Mouse (Mus musculus) naive thymus-derived CD4-positive, alpha-beta T cell, adult 2 months (primary cell): ENCODE measurements around the gene Rapgef4.

Source experiments
- DNase-seq: peaks from one replicate; pipeline ENCODE4 v3.0.0-alpha.2; 2011; ENCODE audit warnings: low read depth

Gene Rapgef4

DNA sequence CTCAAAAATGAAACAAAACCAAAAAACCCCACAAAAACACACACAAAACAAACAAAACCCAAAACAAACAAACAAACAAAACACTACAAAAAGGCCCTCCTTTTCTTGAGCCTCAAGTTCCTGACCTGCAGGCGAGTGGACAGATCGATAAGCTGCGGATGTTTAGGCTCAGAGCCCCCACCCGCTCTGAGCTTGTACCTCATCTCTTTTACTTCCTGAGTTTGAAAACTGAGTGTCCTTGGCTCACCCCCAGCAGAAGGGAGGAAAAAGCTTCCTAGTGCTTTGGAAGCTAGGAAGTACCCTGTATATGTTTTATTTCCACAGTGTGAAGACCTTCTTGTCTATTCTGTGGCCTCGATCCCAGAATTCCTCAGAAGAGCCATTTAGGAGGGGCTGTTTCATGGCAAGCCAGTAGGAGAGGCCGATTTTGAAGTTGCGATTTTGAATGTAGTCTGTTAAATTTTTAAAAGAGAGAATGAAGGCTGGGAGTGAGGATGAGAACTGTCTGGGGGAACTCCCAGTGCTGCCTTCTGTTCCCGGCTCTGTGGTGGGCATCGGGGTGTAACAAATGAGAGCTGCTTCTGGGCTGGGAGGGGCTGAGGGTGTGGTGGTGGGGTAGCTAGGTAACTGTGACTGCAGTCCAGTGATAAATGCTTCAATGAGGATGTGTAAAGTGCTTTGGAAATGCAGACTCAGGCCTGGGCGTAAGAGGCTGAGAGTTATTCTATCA, 2.0 kb downstream of the Rapgef4 start:
- DNase-seq, result no peak

DNA sequence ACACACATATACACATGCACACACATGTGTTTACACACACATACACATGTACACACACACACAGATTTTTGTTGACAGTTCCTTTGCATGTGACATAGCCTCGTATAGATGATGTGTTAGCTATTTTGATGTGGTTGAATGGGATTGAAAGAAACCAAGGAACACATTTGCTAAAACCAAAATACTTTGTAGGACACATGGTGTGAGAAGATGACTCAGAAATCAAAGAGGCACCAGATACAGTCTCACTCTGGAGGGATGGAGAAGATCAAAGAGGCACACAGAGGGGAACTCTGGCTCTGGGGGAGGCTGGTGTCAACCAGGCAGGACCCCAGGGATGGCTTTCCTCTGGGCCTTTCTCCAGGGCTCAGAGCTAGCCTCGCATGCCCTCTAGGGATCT, 4.7 kb downstream of the Rapgef4 start:
- no peak for DNase-seq

DNA sequence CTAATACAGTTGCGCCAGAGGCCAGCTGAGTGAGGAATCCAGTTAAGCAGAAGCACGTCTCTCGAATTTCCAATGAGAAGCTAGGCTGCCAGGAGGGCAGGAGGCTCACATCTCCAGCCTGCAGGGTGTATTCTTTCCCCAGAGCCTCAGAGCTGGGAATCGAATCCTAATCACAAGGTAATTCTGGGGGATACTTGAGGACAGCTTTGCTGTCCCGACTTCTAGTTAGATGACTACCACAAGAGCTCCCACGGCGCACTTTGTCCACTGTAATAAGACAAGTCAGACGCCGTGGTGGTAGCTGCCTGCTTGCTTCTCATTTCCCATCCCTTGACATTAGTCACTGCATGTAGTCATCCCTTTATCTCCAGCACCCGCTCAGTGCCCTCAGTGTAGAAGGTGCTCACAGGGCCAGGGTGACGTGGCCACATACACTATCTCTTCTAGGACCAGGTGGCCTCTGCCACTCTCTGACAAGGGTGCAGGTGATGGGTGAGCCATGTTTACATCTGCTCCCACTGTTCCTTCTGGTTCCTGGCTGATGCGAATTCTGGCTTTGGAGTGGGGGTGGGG, 5.3 kb downstream of the Rapgef4 start:
- no peak for DNase-seq

DNA sequence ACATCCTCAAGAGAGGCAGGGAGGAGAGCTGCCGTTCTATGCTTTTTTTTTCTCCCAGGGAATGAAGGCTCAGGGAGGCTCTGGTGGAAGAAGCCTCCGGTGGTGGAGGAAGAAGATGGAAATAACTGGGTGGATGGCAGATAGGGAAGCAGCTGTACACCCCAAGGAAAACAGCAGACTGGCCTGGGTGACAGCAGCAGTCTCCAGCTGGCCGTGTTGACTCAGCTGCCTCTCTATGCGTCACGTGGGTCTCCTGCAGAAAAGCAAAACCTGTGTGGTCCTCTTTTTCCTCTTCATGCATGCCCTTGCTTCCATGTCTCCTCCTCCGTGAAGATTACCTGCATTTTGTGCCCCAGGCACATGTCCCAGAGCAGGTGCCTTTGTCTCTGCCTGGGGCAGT, 7.5 kb downstream of the Rapgef4 start:
- DNase-seq, result no peak

DNA sequence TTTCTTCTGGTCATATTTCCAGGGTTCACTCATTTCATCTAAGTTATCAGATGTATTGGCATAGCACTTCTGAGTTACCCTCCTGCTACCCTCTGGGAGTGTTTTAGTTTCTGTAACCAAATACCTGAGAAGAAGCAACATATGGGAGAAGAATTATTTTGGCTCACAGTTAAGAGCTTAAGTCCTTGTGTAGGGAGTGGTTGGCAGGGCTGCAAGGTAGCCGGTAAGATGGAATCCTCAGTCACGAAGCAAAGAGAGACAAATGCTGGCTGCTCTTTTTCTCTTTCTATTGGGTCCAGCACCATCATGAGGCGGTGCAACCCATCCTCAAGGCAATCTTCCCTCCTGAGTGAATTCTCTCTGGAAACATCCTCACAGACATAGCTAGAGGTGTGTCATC, 11.1 kb downstream of the Rapgef4 start:
- no peak for DNase-seq

DNA sequence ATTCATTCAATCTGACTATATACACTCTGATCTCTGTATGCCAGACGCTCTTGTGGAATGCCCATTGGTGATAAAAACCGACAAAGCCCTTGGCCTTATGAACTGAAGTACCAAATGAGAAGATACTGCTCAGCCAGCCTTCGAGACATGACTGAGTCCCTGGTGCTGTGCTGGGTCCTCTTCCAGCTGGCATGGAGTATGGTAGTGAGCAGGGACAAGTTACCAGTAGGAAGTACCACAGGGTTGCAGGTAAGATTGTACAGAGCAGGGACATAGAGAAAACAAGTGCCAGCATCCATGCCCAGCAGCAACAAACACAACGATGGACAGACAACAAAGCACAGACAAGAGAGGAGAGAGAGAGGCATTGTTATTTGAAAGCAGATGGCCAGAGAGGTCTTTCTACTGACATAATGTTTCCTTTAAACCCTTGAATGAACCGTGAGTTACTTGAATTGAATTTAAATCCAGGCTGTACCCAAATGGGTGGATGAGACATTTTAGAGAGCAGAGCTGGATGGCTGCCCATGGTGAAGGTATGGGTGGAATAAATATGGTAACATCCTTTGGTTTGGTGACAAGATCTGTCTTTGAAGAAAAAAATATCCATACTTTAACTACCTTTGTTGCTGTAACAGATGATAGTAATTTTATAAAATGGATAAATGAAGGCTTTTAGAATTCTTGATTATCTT, 12.8 kb downstream of the Rapgef4 start:
- DNase-seq, result no peak

DNA sequence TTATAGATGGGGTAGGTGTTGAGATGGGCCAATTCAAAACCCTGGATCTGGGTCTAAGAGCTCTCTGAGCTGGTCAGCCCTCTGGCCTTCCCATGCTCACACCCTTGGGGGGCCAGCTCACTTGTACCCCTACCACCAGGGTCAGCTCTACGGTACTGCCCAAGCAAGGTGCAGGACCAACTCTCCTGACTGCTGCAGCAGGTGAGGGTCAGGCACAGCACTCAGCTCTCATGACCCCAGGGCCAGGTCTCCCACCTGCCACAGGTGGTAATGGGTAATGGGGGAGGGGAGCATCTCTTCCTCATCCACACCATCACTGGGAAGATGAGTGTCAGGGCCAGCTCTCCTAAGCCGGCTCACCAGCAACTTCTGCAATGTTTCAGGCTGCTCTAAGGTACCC, 17.5 kb downstream of the Rapgef4 start:
- no peak for DNase-seq

DNA sequence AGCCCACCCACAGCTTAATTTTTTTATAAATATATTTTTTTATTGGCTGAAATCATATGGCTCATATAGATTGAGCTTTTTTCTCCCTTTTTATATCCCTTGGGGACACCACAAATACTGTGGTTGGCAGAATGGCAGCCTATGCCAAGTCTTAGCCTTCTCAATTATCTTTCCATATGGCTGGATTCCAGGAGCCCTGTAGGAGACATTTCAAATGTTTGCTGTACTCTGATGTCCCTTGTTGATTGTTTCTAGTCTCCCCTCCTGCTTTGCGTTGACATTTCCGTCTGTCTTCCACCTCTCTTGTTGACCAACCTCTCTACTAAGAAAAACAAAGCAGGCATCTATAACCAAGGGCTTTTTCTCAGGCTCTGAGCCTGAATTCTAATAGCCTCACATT, 19.1 kb downstream of the Rapgef4 start:
- no peak for DNase-seq

DNA sequence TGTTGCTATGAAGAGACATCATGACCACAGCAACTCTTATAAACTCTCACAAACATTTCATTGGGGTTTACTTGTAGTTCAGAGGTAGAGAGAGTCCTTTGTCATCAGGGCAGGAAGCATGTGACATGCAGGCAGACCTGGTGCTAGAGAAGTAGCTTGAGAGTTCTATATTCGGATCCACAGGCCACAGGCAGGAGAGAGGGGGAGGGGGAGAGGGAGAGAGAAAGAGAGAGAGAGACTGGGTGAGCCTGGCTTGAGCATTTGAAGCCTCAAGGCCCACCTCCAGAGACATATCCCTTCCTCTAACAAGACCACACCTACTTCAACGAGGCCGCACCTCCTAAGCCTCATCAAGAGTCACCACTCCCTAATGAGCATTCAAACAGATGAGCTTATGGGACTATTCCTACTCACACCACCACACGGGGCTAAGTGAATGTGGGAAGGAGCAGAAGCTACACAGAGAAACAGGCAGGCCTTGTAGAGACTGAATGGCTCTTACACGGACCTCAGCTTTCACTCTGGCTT, 21.9 kb downstream of the Rapgef4 start:
- no peak for DNase-seq

DNA sequence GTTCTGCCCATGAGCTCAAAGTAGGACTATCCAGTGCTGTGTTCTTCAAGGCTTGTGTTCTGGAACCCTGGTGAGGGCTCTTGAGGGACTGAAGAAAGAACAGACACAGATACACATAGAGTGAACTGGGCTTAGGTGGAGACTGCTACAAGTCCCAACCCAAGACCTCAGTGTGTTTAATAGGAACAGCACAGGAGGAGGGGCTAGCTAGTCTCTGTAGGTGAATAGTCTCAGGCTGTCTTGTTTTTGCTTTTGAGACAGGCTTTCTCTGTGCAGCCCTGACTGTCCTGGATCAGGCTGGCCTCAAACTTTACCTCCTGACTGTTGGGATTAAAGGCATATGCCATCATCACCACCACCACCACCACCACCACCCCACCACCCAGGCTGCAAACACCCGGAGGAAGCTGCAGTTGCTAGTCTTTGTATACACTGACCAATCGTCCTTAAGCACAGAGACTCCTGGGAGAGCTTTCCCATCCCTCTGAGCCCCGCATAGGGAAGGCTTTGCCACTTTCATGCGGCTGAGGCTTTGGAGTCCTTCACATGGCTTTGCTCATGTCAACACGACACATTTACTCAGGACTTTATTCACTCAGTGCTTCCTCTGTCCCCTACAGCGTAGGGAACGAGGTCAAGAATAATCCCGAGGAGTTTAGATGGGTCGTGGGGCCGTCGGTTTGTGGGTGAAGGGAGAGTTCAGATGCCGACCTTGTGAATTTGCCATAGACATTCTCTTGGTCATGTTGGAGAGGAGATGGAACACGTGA, 22.9 kb downstream of the Rapgef4 start:
- DNase-seq, result no peak

DNA sequence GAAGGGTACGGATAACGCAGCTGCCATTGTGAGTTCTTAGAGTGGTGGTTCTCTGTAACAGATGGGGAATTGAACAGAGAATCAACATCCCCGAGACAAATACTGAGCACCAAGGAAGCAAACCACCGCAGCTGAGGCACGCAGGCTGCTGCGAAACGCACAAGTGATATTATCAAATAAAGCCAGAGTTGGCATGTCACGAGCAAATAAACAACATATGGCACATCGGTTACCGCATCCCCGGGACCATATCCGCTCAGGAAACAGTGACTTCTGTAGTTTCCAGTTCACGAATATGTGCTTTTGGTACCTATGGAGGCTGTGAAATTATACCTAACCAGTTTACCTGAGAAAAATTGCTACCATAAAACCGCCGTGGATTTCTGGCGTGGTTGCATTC, 24.0 kb downstream of the Rapgef4 start:
- no peak for DNase-seq

DNA sequence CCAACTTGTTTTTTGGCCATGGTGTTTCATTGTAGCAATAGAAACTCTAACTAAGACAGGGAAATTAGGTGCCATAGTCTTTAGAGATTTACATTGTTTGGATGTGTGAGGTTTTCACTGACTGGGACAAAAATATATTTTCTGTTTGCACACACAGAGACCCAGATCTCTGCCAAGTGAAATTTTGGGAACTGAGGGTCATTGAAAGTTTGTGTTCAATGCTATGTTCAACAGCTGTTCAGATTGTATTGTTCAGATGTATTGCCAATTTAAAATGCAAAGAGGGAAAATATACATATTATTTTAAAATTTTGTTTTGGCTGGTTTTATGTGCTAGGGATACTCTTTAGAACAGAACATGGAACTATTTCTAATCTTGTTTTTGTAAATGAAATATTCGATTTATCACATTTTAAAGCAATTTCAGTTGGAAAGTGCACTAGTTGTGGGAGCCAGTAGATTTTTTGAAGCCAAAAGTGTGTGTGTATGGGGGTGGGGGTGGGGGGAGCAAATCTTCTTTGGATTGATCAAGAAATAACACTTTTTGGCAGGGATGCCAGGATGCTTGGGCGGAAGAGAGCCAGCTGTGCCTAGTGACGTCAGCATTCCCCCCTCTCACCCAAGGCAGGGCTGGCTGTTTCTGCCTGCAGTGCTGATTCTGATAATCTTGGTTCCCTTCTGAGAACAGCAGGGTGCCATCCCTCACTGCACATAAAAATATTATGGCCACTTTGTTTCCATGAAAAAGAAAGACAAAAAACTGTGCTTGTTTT, 28.6 kb downstream of the Rapgef4 start:
- DNase-seq, result no peak

DNA sequence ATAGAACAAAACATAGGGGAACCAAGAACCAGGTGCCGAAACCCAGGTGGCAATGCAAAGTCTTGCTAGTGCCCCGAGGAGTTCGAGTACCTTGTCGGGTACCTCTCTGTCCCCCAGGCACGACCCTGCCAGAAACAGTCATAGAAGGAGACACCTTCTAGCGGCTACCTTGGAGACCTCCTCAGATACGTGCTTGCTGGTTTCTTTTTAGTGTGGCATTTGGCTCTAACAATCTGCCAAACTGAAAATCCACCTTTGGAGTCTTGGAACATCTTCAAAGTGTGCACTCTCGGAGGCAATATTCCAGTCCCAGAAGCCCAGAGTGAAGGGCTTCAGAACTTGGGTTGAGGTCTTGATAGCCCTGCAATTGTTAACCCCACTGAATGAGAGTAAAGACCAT, 34.3 kb downstream of the Rapgef4 start:
- no peak for DNase-seq

DNA sequence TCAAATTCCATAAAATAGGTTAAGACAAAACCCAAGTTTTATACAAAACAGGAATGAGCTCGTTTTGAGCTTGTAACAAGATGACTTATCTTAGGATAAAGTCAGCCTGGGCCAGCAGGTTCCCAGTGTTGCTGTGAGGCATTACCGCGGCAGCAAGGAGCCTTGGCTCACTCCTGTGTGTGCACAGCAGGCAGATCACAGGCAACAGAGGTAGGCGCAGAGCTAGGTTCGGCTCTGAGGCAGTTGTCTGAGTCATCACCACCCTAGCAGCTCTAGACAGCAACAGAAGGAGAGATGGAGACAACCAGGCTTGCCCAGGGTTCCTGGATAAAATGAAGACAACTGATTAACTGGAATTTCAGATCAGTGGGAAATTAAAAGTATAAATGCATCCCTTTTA, 35.0 kb downstream of the Rapgef4 start:
- DNase-seq, result no peak

DNA sequence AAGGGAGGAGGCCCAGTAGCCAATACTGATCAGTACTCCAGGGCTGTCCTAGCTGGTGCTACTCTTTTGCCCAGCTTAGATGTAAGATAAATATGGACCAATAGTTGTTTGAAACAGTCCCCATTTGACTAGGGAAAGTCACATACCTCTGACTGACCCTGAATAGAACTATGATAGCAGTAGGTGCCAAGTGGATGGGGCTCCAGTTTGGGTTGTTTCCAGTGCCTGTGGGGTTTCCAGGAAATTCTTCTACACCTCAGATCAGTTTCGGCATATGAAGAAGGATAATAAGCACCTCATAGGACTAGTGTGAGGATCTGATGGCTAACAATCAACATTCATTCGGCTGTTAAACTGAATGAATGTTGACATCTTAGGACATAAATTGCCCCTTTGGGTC, 36.1 kb downstream of the Rapgef4 start:
- DNase-seq, result no peak

DNA sequence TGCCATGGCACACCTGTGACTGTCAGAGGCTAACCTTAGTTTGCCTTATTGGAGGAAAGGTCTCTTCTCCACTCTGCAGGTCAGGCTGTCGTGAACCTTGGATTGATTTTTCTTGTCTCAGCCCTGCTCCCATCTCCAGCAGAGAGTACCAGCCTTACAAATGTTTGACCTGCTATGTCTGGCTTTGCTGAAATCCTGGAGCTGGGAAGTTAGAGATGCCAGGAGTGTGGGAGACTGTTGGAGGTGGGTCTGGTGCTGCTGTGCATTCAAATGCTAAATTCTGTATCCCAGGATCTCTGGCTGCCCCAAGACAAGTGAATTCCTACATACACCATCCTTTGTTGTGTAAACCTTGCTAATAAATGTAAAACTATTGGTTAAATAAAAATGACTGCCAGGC, 37.7 kb downstream of the Rapgef4 start:
- DNase-seq, result no peak

DNA sequence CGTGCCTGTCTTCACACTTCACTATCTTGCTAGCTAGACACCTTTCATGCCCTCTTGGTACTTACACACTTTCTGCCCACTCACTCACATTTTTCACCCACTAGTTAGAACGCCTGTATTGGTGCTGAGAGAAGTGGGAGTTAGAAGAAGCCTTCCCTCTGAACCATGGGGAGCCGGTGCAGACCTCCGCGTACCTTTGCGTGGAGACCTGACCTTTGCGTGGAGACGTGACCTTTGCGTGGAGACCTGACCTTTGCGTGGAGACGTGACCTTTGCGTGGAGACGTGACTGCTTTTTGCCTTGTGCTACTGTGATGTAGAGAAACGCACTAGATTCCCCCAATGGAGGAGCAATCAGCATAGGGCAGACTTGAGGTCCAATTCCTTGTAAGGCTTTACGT, 39.7 kb downstream of the Rapgef4 start:
- no peak for DNase-seq

DNA sequence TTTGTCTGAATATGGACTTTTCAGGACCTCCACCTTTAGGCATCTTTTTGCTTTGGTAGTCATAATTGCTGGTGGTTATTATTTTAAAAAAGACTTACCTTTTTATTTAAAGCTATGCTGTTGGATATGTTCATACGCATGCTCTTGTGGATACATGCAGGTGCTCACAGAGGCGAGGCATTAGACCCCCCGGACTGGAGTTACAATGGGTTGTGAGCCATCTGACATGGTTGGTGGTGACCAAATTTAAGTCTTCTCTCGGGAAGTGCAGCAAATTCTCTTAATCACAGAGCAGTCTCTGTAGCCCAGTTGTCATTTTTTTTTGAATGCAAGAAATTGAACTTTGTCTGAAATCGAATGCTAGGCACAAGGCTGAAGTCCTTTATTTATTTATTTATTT, 40.4 kb downstream of the Rapgef4 start:
- DNase-seq, result no peak

DNA sequence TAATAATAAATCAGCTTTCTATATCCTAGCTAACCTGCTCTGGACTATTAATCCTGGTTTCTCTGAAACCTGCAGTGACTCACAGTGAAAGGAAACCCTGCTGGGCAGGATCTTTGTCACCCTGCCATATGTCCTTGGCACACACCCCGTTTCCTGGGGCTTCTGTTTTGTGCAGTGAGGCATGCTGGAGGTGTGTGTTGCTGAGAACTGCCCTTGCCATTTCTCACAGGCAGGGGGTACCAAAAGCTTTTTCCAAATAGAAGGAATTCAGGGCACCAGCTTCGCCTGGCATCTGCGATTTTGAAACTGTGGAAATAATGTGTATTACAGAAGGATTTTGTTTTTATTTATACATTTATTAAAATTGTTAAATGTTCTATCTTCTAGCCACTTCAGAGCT, 40.8 kb downstream of the Rapgef4 start:
- no peak for DNase-seq

DNA sequence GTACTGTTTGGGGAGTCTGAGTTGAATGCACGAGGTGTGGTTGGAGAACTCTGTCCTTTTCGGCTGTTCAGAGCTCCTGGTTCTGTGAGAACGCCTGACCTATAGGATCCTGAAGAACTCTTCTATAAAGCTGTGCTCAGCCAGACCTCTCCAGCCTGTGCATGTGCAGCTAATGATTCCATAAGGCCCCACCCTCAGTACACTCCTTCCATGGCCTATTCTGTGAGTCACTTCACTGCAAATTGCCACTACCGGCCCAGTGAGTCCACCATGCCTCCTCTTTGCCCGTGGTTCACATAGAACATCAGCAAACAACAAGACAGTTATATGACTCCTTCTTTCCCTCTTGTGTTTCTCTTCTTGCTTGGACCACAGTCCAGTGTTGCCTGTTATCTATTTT, 42.8 kb downstream of the Rapgef4 start:
- DNase-seq, result no peak

DNA sequence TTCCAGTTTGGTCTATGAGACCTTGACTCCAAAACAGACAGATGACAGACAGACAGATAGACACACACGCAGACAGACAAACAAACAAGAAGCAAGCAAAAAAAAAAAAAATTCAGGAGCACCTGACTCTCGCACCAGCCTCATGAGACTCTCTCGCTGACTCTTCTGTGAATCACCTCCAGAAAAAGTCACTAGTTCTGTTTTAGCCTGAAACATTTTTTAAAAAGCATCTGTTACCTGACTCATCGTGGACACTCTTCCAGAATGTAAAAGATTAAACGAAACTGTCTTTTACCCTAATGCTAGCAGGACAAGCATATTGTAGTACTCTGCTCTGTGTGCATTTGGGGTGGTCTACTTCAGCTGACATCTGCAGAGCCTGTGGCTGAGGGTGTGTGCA, 44.6 kb downstream of the Rapgef4 start:
- DNase-seq, result no peak

DNA sequence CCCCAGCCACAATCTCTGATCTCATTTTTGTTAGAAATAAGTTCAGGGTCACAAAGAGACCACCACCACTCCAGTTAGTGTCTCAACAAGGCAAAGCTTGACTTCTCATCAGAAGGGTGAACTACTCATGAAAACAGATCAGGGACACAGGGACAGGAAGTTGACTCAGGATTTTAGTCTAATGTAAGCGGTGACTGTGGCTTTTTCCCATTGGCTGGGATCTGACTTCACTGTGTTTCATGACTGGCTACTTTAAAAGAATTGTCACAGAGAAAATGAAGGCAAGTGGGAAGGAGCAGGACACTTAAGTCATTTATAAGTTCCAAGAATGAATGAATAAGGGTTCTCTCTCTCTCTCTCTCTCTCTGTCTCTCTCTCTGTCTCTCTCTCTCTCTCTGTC, 45.5 kb downstream of the Rapgef4 start:
- no peak for DNase-seq
